Mouse (Mus musculus) G1E (cell line): ENCODE data around the gene Efnb2. TPM values are rescaled to one million over a fixed set of nuclear protein-coding genes. Genes with fewer than 3 reads are reported as not detected.

Experiments
- ATAC-seq: 2 replicates; pipeline ENCODE4 v1.8.0; 2016; ENCODE audit warnings: mild to moderate bottlenecking; ENCODE audit not compliant: insufficient number of reproducible peaks, poor library complexity, low FRiP score, severe bottlenecking; ENCODE audit errors: extremely low read depth
- DNase-seq: peaks from one replicate; pipeline ENCODE4 v3.0.0; 2012; ENCODE audit warnings: low spot score
- H3K27me3 ChIP-seq: 2 replicates; pipeline ENCODE4 v1.6.1; 2012; ENCODE audit warnings: mild to moderate bottlenecking, low read length, inconsistent platforms; ENCODE audit not compliant: insufficient read depth
- H3K36me3 ChIP-seq: replicated peaks from 2 replicates; pipeline ENCODE3; 2012; ENCODE audit warnings: mild to moderate bottlenecking, inconsistent platforms
- H3K4me1 ChIP-seq: 2 replicates; pipeline ENCODE4 v1.6.1; 2012; ENCODE audit warnings: low read depth, low read length, inconsistent platforms, mixed read lengths; ENCODE audit not compliant: insufficient read depth
- H3K4me3 ChIP-seq: 2 replicates; pipeline ENCODE4 v1.5.1; 2012; ENCODE audit warnings: low read depth, mild to moderate bottlenecking, inconsistent platforms, low read length, moderate library complexity, mixed read lengths
- H3K9me3 ChIP-seq: replicated peaks from 2 replicates; pipeline ENCODE4 v1.6.1; 2012; ENCODE audit warnings: inconsistent platforms
- CTCF ChIP-seq: IDR thresholded peaks from 2 replicates; pipeline ENCODE4 v1.5.1; 2012; ENCODE audit warnings: low read depth, low read length, inconsistent platforms, mixed read lengths
- GATA1 ChIP-seq: IDR thresholded peaks from 2 replicates; pipeline ENCODE4 v1.6.1; 2012; ENCODE audit warnings: borderline replicate concordance, low read length, inconsistent platforms, mixed read lengths
- GATA2 ChIP-seq: IDR thresholded peaks from 2 replicates; pipeline ENCODE4 v1.6.1; 2012; ENCODE audit warnings: low read depth, low read length, inconsistent platforms, borderline replicate concordance
- POLR2AphosphoS5 ChIP-seq: IDR thresholded peaks from 2 replicates; pipeline ENCODE4 v1.6.1; 2012; ENCODE audit warnings: low read depth, low read length, inconsistent platforms; ENCODE audit not compliant: insufficient replicate concordance
- TAL1 ChIP-seq: conservative IDR thresholded peaks from 2 replicates; pipeline ENCODE4 v1.6.1; 2012; ENCODE audit warnings: low read depth, low read length, inconsistent platforms, mixed read lengths
- polyA plus RNA-seq: library from polyadenylated mRNA; stranded (reverse); fragments of >175 nt; gene quantifications from 2 replicates; pipeline ENCODE4 v1.2.3, GENCODE M21; 2012
- total RNA-seq, 2 experiments: library from RNA; stranded (forward) in 1 of 2; stranded (reverse) in 1 of 2; fragments of 200-1000 nt in 1 of 2; fragments of >200 nt in 1 of 2; fragmentation: Nextera tagmentation in 1 of 2; gene quantifications; 2 replicates each; pipeline ENCODE4 v1.2.3; 2014 to 2017

Gene Efnb2
- total and polyA plus RNA-seq, 3 experiments, result 0.02 to 0.44 (median 0.30) TPM

DNA sequence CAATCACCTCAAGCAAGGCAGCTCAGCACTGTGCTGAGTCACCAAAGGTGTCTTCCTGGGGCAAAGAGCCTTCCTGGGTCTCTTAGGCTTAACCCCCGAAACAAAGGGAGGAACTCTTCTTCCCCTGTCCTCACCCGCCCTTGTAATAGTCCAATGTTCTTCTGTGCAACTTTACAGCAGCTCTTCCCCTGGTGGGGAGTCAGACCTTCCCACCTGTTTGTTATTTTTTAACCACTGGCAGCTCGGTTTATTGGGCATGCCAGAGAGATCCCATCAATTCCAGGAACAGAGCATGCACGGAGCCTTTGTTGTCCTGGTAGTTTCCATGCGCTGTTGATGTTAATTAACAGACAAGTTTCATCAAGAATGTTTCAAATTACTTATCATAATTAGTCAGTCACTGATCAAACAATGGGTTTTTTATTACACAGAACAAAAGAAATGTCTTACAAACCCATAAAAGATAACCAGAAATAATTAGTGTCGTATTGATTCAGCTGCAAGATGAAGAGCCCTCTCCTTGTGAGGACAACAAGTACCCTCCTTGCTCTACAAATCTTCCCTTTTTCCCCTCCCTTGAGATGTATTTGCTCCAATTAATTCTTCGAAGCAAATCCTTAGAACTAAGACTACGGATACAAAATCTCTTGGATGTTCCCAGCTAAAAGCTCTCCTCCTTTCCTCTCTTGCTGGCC, 21.3 kb downstream of the Efnb2 start:
- ATAC-seq (no peak), DNase-seq (no peak)
- Histone ChIP-seq H3K9me3 (no peaks in the 10 kb centered on the region), H3K27me3 (peaks cover 12% of the 10 kb centered on the region), H3K4me3 (no peak overlapping the region), H3K36me3 (no peaks in the 10 kb centered on the region), H3K4me1 (no peaks in the 10 kb centered on the region)
- TF ChIP-seq GATA2 (no peak), GATA1 (no peak), CTCF (no peak), TAL1 (no peak), POLR2AphosphoS5 (no peak)

DNA sequence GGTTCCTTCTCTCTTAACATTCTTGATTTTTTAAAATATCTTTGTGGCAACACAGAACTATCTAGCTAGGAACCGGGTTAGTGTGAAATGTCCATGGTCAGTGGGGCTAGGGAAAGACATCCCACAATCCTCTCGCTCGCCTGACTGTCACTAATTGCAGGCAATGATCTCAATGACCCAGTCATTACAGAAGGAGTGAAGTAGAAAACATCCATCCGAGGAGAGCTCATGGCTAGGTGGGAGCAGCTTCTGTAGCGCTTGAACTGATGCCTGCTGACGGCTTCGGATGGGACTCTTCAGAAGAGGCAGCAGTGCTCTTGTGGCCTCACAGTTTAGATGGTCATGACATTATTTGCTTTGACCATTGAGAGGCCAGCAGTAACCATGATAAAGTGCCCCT, 29.6 kb downstream of the Efnb2 start:
- H3K36me3 ChIP-seq, result no peaks in the 10 kb centered on the region
- ATAC-seq (no peak), DNase-seq (no peak)
- H3K4me1 ChIP-seq, result no peaks in the 10 kb centered on the region
- no peaks in the 10 kb centered on the region for H3K9me3 ChIP-seq
- peaks cover 7% of the 10 kb centered on the region for H3K27me3 ChIP-seq
- no peak overlapping the region for H3K4me3 ChIP-seq
- TF ChIP-seq TAL1, result no peak
- no peak for TF ChIP-seq POLR2AphosphoS5
- TF ChIP-seq CTCF, result no peak
- no peak for TF ChIP-seq GATA2
- TF ChIP-seq GATA1, result no peak

DNA sequence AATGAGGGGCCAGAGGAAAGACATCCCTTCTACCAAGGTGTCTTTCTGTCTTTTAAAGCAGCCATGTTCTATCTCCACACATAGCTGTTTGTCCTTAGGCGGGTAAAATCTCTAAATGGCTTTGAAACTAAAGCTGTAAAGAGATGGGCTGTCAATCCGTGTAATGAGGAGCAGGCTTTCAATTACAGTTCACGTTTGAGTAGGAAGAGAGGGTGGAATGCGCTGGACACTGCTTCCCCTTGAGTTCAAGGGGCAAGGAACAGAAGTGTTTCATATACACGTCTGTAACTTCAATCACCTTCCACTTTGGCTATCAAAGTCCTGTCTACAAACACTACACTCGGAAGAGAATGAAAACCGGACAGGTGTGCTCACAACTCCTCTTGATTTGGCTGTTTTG, 37.0 kb downstream of the Efnb2 start:
- DNase-seq, result no peak
- Histone ChIP-seq H3K4me1 (no peaks in the 10 kb centered on the region), H3K27me3 (no peaks in the 10 kb centered on the region), H3K36me3 (no peaks in the 10 kb centered on the region), H3K4me3 (no peak overlapping the region), H3K9me3 (no peaks in the 10 kb centered on the region)
- ATAC-seq, result no peak
- TF ChIP-seq GATA2, result no peak
- TF ChIP-seq GATA1, result no peak
- TF ChIP-seq CTCF, result no peak
- TF ChIP-seq POLR2AphosphoS5, result no peak
- no peak for TF ChIP-seq TAL1

DNA sequence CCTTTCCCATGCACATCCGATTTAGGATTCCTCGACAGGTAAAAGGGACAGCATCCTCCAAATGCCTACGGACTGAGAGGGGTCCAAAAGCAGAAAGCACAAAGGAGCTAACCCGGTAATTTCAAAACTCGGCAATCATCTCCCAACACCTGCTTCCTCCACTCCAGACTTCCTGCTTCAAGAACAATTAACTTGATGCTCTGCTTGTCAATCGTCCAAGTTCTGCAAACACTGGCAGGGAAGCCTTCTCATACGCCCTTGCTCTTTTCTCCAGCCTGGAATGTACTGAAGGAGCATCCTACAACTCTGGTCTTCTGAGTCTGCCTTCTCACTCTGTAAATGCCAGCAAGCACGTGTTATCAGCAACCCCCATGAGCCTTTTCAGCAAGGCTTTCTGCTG, 37.6 kb downstream of the Efnb2 start:
- H3K27me3 ChIP-seq, result no peaks in the 10 kb centered on the region
- H3K4me1 ChIP-seq, result no peaks in the 10 kb centered on the region
- no peaks in the 10 kb centered on the region for H3K9me3 ChIP-seq
- no peak for TF ChIP-seq POLR2AphosphoS5
- TF ChIP-seq GATA1, result no peak
- TF ChIP-seq GATA2, result no peak
- no peak for TF ChIP-seq CTCF
- TF ChIP-seq TAL1, result no peak
- ATAC-seq, result no peak
- no peak overlapping the region for H3K4me3 ChIP-seq
- no peaks in the 10 kb centered on the region for H3K36me3 ChIP-seq
- no peak for DNase-seq

DNA sequence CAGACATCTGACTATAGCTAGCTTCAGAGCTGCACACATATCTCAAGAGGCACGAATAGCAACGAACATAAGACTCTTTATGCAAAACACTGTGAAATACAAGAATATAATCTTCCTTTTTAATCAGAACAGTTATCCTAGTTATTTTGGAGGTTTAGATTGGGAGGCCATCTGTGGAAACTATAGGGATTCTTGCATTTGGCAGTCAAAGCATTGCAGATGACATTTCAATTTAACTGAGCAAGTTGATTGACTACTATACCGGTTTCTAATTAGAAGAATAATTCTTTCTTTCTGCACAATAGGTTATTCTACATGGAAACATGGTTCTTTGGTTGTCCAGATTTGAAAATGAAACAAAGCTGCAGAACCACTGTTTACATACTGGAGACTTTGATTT, 38.6 kb downstream of the Efnb2 start:
- no peaks in the 10 kb centered on the region for H3K36me3 ChIP-seq
- H3K27me3 ChIP-seq, result no peaks in the 10 kb centered on the region
- H3K4me3 ChIP-seq, result no peak overlapping the region
- H3K9me3 ChIP-seq, result no peaks in the 10 kb centered on the region
- no peaks in the 10 kb centered on the region for H3K4me1 ChIP-seq
- ATAC-seq (no peak), DNase-seq (no peak)
- TF ChIP-seq GATA2 (no peak), GATA1 (no peak), POLR2AphosphoS5 (no peak), TAL1 (no peak), CTCF (no peak)

DNA sequence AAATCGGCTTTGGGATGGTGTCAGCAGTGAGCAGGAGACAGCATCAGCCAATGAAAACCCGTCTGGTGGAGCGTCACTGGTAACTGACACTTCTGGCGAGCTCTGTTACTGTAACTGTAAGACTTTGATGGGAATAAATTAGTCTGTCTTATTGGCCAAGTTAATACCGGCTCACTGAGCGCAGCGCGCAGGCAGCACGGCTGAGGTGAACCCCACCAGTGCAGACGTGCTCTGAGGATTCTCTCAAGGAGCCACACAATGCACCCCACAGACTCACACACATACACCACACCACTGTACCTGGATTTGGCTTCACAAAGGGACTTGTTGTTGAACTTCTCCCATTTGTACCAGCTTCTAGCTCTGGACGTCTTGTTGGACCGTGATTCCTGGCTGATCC, 39.0 kb downstream of the Efnb2 start:
- no peak for DNase-seq
- no peaks in the 10 kb centered on the region for H3K9me3 ChIP-seq
- H3K4me1 ChIP-seq, result no peaks in the 10 kb centered on the region
- no peaks in the 10 kb centered on the region for H3K27me3 ChIP-seq
- H3K4me3 ChIP-seq, result no peak overlapping the region
- TF ChIP-seq POLR2AphosphoS5, result no peak
- no peak for TF ChIP-seq TAL1
- no peak for TF ChIP-seq GATA1
- TF ChIP-seq GATA2, result no peak
- no peak for TF ChIP-seq CTCF
- ATAC-seq, result no peak
- no peaks in the 10 kb centered on the region for H3K36me3 ChIP-seq
